Mouse (Mus musculus) cerebellum, adult 9-11 months (tissue): ENCODE measurements around the gene Sec61b.

Source experiments
- DNase-seq: peaks from one replicate; pipeline ENCODE4 v3.0.0; 2022

Gene Sec61b

GRCm38 (mm10) chr4:47473968-47474729, at the start of gene Sec61b, which contains the start of gene Alg2:
Gene Sec61b (plus strand): TSS chr4:47474658.
Gene Alg2 (minus strand): TSS chr4:47474333.
- DNase-seq: peak; percentile 99

GRCm38 (mm10) chr4:47425247-47425830, 49.1 kb upstream of the Sec61b start:
- no peak for DNase-seq

- no peak for DNase-seq
These were observed 46.9 kb upstream of the Sec61b start for GRCm38 (mm10) chr4:47427606-47428005.

- no peak for DNase-seq
These were observed 43.9 kb upstream of the Sec61b start for GRCm38 (mm10) chr4:47430557-47430956.

- DNase-seq: no peak
These were observed 43.4 kb upstream of the Sec61b start for GRCm38 (mm10) chr4:47431081-47431480.

GRCm38 (mm10) chr4:47432766-47433165, 41.7 kb upstream of the Sec61b start:
- DNase-seq: no peak

- no peak for DNase-seq
These were observed 39.3 kb upstream of the Sec61b start for GRCm38 (mm10) chr4:47435131-47435530.

GRCm38 (mm10) chr4:47435566-47436360, 38.7 kb upstream of the Sec61b start:
- no peak for DNase-seq

GRCm38 (mm10) chr4:47437365-47438340, 36.8 kb upstream of the Sec61b start:
- DNase-seq: peak; percentile 86

- no peak for DNase-seq
These were observed 35.5 kb upstream of the Sec61b start for GRCm38 (mm10) chr4:47438956-47439355.

GRCm38 (mm10) chr4:47440951-47441350, 33.5 kb upstream of the Sec61b start:
- DNase-seq: no peak

- no peak for DNase-seq
These were observed 25.9 kb upstream of the Sec61b start for GRCm38 (mm10) chr4:47448526-47448925.

- DNase-seq: no peak
These were observed 25.3 kb upstream of the Sec61b start for GRCm38 (mm10) chr4:47449116-47449515.

GRCm38 (mm10) chr4:47449586-47450522, 24.6 kb upstream of the Sec61b start:
- no peak for DNase-seq

- DNase-seq: no peak
These were observed 7.3 kb upstream of the Sec61b start for GRCm38 (mm10) chr4:47467196-47467595.

GRCm38 (mm10) chr4:47473586-47473967, 881 bp upstream of the Sec61b start:
- DNase-seq: no peak

- no peak for DNase-seq
These were observed 529 bp downstream of the Sec61b start for GRCm38 (mm10) chr4:47474730-47475643.

- no peak for DNase-seq
These were observed 3.1 kb downstream of the Sec61b start for GRCm38 (mm10) chr4:47477539-47477938.

GRCm38 (mm10) chr4:47480095-47480494, 5.6 kb downstream of the Sec61b start:
- no peak for DNase-seq

- no peak for DNase-seq
These were observed 6.1 kb downstream of the Sec61b start for GRCm38 (mm10) chr4:47480576-47480975.
